Mouse (Mus musculus) mouse trophoblast stem cell (cell line): ENCODE measurements around the gene Slc12a8.

ENCODE experiments used
- in situ Hi-C, 2 experiments: fragments of 300-500 bp; cut with MseI, MboI; formaldehyde crosslinking; loops; 2 replicates in 1 of 2; 3 replicates in 1 of 2; pipeline ENCODE4 v1.15.1; 2025

Gene Slc12a8

GRCm38 (mm10) chr16:33612056-33612770 is 95.1 kb downstream of the Slc12a8 start:
- in situ Hi-C loops, result no loop called here

- in situ Hi-C loops, result no loop called here
Observed at GRCm38 (mm10) chr16:33615986-33616385, 98.9 kb downstream of the Slc12a8 start.

- in situ Hi-C loops, result no loop called here
Observed at GRCm38 (mm10) chr16:33621836-33622235, 104.7 kb downstream of the Slc12a8 start.

GRCm38 (mm10) chr16:33624586-33624985 is 107.5 kb downstream of the Slc12a8 start:
- in situ Hi-C loops, result no loop called here

- in situ Hi-C loops, result no loop called here
Observed at GRCm38 (mm10) chr16:33629539-33629938, 112.4 kb downstream of the Slc12a8 start.

GRCm38 (mm10) chr16:33635836-33636595 is 118.9 kb downstream of the Slc12a8 start:
- in situ Hi-C loops, result no loop called here

- in situ Hi-C loops, result no loop called here
Observed at GRCm38 (mm10) chr16:33641779-33642178, 124.7 kb downstream of the Slc12a8 start.

- in situ Hi-C loops, result no loop called here
Observed at GRCm38 (mm10) chr16:33653116-33653515, 136.0 kb downstream of the Slc12a8 start.

GRCm38 (mm10) chr16:33655443-33655842 is 138.3 kb downstream of the Slc12a8 start:
- in situ Hi-C loops, result no loop called here

GRCm38 (mm10) chr16:33657191-33657590 is 140.1 kb downstream of the Slc12a8 start:
- in situ Hi-C loops, result no loop called here

- in situ Hi-C loops, result no loop called here
Observed at GRCm38 (mm10) chr16:33658121-33658520, 141.0 kb downstream of the Slc12a8 start.

- in situ Hi-C loops, result no loop called here
Observed at GRCm38 (mm10) chr16:33659521-33659920, 142.4 kb downstream of the Slc12a8 start.

- in situ Hi-C loops, result no loop called here
Observed at GRCm38 (mm10) chr16:33660125-33660524, 143.0 kb downstream of the Slc12a8 start.

GRCm38 (mm10) chr16:33662841-33663240 is 145.7 kb downstream of the Slc12a8 start:
- in situ Hi-C loops, result no loop called here

- in situ Hi-C loops, result no loop called here
Observed at GRCm38 (mm10) chr16:33666226-33666625, 149.1 kb downstream of the Slc12a8 start.

- in situ Hi-C loops, result no loop called here
Observed at GRCm38 (mm10) chr16:33666985-33667538, 149.9 kb downstream of the Slc12a8 start.

GRCm38 (mm10) chr16:33668448-33668847 is 151.3 kb downstream of the Slc12a8 start:
- in situ Hi-C loops, result no loop called here

- in situ Hi-C loops, result no loop called here
Observed at GRCm38 (mm10) chr16:33669072-33669471, 151.9 kb downstream of the Slc12a8 start.

- in situ Hi-C loops, result no loop called here
Observed at GRCm38 (mm10) chr16:33670340-33670739, 153.2 kb downstream of the Slc12a8 start.

- in situ Hi-C loops, result no loop called here
Observed at GRCm38 (mm10) chr16:33670933-33671332, 153.8 kb downstream of the Slc12a8 start.

- in situ Hi-C loops, result no loop called here
Observed at GRCm38 (mm10) chr16:33672188-33672587, 155.1 kb downstream of the Slc12a8 start.

- in situ Hi-C loops, result no loop called here
Observed at GRCm38 (mm10) chr16:33672643-33673042, 155.5 kb downstream of the Slc12a8 start.
